Mouse (Mus musculus) macrophage (primary cell): ENCODE data around the gene Cenpn. TPM values are rescaled to one million over a fixed set of nuclear protein-coding genes. Genes with fewer than 3 reads are reported as not detected.
A peak's percentile ranks its signal among the peaks of the same experiment; 100 is the strongest.

ENCODE experiments used
- H3K27ac ChIP-seq: fragments of 350-480 bp; formaldehyde crosslinking; 2 replicates; pipeline ENCODE4 v1.9.0; 2021
- H3K36me3 ChIP-seq: fragments of 350-480 bp; formaldehyde crosslinking; 2 replicates; pipeline ENCODE4 v1.9.0; 2021; ENCODE audit errors: inconsistent target
- H3K4me3 ChIP-seq: fragments of 350-480 bp; formaldehyde crosslinking; 2 replicates; pipeline ENCODE4 v1.9.0; 2021; ENCODE audit errors: inconsistent target
- H3K79me2 ChIP-seq: fragments of 350-480 bp; formaldehyde crosslinking; 2 replicates; pipeline ENCODE4 v1.9.0; 2021; ENCODE audit errors: inconsistent target
- WGBS: methylation state at CpG from one replicate; pipeline ENCODE4 v1.1.7; 2026; ENCODE audit warnings: inconsistent platforms; ENCODE audit not compliant: missing documents; 5-methylcytosine and 5-hydroxymethylcytosine counted together
- polyA plus RNA-seq: library from polyadenylated mRNA; stranded (reverse); fragments of 250-400 nt; gene quantifications from 3 replicates; pipeline ENCODE4 v1.2.4, GENCODE M21; 2018; ENCODE audit warnings: inconsistent platforms

Gene Cenpn
- polyA plus RNA-seq, 1 experiment from 2014 or later: 4.5 TPM

DNA sequence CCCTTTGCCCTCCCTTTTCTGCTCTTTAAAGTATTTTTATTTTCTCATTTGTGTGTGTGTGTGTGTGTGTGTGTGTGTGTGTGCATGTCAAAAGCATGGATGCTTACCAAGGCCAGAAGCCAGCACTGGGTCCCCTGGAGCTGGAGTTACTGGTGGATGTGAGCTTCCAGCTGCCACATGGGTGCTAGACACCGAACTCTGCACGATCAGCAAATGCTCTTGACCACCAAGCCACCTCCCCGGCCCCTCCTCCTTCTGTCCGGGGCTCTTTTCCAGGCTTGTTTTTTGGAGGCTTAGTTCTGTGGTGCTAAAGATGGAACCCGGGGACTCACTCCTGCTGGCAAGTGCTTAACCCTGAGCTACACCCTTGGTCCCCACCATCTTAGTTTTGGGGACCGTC is 25.3 kb downstream of the Cenpn start:
- Histone ChIP-seq H3K27ac (peak overlapping the region; percentile 73), H3K79me2 (peaks cover 74% of the 10 kb centered on the region), H3K4me3 (peak overlapping the region; percentile 21; the same call in 1 of the 2 replicates), H3K36me3 (no peaks in the 10 kb centered on the region)
- 87% methylated on average over 6 of the region's 6 CpGs for WGBS

DNA sequence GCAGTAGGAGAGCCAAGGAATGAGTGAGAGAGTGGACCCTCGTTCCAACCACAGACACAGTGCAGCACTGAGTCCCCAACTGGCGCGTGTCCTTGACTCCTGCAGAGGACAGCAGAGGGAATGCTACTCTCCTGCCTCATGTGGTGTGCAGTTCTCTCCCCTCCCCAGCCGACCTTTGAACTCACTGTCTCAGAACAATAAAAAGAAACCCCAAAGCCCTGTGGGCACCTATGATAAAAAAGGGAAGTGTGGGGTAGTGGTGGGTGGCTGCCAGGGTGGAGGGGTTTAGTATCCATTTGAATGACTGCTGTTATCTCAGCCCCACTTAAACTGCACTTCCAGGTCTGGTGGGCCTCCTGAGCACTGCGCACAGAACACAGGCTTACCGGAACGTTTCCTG is 26.1 kb downstream of the Cenpn start:
- H3K79me2 ChIP-seq: peaks cover 81% of the 10 kb centered on the region
- no peak overlapping the region for H3K27ac ChIP-seq
- WGBS: 67% methylated on average over 7 of the region's 7 CpGs
- no peak overlapping the region for H3K4me3 ChIP-seq
- no peaks in the 10 kb centered on the region for H3K36me3 ChIP-seq

DNA sequence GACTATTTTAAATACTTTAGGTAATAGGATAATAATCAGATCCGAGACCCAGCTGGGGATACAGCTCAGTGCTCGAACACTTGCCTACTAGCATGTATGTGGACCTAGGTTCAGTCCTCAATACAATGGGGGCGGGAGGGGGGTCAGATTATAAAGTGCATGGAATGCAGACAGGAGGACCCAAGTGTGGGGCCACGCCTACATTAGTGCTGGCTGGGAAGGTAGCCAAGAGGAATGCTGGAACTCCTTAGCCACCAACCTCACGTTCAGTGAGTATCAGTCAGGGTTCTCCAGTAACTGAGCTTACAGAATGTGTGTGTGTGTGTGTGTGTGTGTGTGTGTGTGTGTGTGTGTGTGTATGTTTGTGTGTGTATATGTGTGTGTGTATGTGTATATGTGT is 29.8 kb downstream of the Cenpn start:
- Histone ChIP-seq H3K79me2 (peaks cover 54% of the 10 kb centered on the region), H3K27ac (no peak overlapping the region), H3K36me3 (peaks cover 35% of the 10 kb centered on the region), H3K4me3 (no peak overlapping the region)
- WGBS: 97% methylated on average over 5 of the region's 5 CpGs

DNA sequence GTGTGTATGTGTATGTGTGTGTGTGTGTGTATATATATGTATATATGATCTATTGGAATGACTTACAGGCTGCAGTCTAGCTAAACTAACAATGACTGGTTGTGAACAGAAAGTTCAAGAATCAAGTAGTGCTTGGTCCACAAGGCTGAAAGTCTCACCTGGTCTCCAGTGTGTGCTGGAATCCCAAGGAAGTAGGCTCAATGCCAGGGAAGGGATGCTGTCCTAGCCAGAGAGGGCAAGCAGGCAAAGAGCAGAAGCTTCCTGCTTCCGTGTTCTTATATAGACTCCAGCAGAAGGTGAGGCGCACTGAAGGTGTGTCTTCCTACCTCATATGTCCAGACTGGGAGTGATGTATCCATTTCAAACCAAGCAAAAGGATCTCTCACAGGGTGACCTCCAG is 30.2 kb downstream of the Cenpn start:
- 92% methylated on average over 2 of the region's 2 CpGs for WGBS
- no peak overlapping the region for H3K27ac ChIP-seq
- H3K79me2 ChIP-seq: peaks cover 50% of the 10 kb centered on the region
- H3K4me3 ChIP-seq: no peak overlapping the region
- H3K36me3 ChIP-seq: peaks cover 39% of the 10 kb centered on the region

DNA sequence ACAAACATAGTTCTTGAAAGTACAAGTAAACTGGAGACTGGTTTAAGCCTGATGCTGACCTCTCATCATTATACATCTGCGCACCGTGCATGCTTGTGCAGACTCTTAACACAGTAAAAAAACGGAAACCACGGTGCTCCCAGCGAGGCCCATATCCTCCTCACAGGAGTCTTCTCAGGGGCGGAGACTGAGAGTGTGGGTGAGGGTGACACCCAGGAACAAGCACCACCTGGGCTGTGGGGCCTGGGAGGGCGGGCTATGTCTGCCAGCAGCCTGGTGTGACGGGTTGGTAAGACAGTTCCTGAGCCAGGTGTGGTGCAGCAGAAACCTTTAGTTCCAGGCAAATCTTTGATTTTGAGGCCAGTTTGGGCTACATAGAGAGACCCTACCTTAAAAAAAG is 30.9 kb downstream of the Cenpn start:
- WGBS: 98% methylated on average over 7 of the region's 8 CpGs
- peaks cover 46% of the 10 kb centered on the region for H3K36me3 ChIP-seq
- no peak overlapping the region for H3K4me3 ChIP-seq
- H3K79me2 ChIP-seq: peaks cover 44% of the 10 kb centered on the region
- H3K27ac ChIP-seq: no peak overlapping the region

DNA sequence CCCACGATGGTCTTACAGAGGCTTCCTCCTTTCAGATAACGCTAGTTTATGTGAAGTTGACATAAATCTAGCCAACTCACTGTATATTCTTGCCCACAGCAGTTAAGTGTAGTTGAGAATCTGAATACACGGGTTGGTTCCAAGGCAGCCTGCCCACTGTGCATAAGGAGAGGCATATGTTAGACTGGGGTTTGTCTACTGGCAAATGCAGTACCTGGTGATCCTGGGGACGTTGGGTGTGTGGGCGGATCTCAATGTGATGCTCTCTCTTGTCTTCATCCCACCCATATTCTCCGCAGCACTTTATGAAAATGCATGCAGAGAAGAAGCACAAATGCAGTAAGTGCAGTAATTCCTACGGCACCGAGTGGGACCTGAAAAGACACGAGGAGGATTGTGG is 32.9 kb downstream of the Cenpn start:
- 93% methylated on average over 8 of the region's 9 CpGs for WGBS
- Histone ChIP-seq H3K79me2 (peaks cover 24% of the 10 kb centered on the region), H3K36me3 (peaks cover 57% of the 10 kb centered on the region), H3K27ac (no peak overlapping the region), H3K4me3 (no peak overlapping the region)

DNA sequence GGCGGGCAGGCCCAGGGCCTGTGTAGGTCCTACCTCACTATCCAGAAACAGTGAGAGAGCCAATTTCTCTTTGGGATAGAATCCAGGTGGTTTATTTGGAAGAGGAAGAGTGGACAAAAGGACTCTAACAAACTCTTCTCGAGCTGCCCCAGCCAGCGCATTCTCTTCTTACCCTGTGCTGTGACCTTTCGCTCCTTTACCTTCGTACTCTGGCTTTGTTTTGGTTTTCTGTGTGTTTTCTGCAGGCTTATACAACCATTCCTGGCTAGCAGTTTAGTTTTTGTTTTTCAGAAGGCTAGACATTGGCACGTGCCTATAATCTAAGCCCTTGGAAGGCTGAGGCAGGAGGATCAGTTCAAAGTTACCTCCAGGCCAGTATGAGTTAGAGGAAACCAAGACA is 48.0 kb downstream of the Cenpn start:
- Histone ChIP-seq H3K79me2 (no peaks in the 10 kb centered on the region), H3K27ac (no peak overlapping the region), H3K36me3 (no peaks in the 10 kb centered on the region), H3K4me3 (no peak overlapping the region)
- 89% methylated on average over 6 of the region's 6 CpGs for WGBS

DNA sequence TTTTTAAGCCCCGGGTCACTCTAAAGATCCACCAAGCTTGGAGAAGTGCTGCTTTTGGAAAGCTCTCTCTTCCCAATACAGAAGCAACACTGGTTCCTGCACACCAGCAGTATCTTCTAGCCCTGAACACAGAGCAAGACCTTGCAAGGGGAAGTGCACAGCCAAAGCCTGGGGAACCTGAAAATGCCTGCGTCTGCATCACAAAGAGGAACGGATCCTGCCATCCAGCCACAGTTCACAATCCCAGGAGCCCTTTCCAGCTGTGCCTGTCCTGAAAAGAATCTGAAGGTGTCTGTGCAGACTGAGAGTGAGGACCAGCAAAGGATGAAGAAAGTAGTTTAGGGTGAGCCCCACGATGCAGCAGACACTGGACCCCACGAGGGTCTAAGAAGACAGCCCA is 53.5 kb downstream of the Cenpn start:
- H3K4me3 ChIP-seq: no peak overlapping the region
- no peaks in the 10 kb centered on the region for H3K79me2 ChIP-seq
- WGBS: 13% methylated on average over 5 of the region's 5 CpGs
- H3K27ac ChIP-seq: peak overlapping the region; percentile 40
- H3K36me3 ChIP-seq: no peaks in the 10 kb centered on the region

DNA sequence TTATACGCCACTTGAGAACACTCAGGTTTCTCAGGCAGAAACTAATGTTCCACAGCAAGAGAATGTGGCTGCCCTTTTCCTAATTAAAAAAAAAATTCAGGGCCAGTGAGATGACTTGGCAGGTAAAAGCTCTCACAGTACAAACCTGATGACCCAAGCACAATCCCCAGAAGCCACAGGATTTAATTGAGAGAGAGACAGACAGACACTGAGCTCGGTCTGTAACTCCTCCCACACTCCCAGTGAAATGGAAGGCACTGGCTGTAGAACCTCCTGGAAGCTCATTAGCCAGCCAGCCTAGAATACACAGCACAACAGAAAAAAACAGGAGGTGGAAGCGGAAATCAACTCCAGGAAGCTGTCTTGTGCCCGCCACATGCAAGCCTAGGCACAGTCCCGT is 54.1 kb downstream of the Cenpn start:
- Histone ChIP-seq H3K27ac (peak overlapping the region; percentile 40), H3K36me3 (no peaks in the 10 kb centered on the region), H3K79me2 (no peaks in the 10 kb centered on the region), H3K4me3 (no peak overlapping the region)
- WGBS: 72% methylated on average over 5 of the region's 5 CpGs

DNA sequence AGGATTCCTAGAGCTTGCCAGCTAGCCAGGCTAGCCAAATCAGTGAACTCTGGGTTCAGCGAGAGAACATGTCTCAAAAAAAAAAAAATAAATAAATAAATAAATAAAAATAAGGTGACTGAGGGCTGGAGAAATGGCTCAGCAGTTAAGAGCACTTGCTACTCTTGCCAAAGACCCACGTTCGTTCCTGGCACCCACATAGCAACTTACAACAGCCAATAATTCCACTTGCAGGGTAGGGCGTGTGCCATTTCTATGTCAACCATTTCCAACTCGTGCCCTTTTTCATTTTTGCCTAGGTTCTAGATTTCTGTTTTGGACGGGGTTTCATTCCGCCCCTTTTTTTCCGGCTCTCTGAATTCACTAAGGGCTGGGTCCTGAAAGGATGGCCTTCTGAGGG is 56.5 kb downstream of the Cenpn start:
- 37% methylated on average over 8 of the region's 8 CpGs for WGBS
- peak overlapping the region; percentile 52 for H3K4me3 ChIP-seq
- peaks cover 7% of the 10 kb centered on the region; the same call in 1 of the 2 replicates for H3K36me3 ChIP-seq
- H3K27ac ChIP-seq: no peak overlapping the region
- H3K79me2 ChIP-seq: no peaks in the 10 kb centered on the region

DNA sequence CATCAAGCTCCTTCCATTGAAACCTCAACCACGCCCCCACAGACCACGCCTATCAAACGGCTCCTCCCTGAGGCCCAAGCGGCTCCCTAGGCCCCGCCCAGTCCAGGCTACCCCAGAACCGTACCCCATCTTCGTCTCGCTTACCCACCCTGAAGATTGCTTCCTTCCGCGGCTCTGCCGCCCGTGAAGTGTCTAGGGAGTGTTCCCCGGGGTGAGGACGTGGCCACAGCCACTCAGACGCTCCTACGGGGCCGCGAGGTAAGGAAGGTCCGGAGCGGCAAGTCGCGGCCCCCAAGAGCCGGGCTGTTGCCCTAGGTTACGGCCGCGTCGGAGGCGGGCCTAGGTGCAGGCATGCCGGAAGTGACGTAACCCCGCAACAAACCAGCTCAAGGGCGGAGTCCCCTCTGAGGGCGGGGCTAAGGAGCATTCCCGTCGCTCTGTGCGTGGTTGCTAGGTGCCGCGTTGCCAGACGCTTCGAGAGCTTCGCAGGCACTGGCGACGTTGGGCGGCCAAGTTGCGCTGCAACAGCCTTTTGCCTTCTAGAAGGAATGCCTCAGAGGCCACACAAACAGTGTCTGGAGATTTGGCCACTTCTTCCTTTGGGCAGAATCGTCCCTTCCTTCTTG is 57.2 kb downstream of the Cenpn start, which contains the start of gene 1700030J22Rik:
Gene 1700030J22Rik, minus strand, starts transcription at position 329 of the 626 bp plus-strand sequence.
- WGBS: under 1% methylated on average over 46 of the region's 46 CpGs
- Histone ChIP-seq H3K4me3 (peak within 1 kb of the TSS; percentile 52), H3K27ac (peak within 1 kb of the TSS; percentile 49), H3K79me2 (no peaks in the 10 kb centered on the region), H3K36me3 (peaks cover 7% of the 10 kb centered on the region; the same call in 1 of the 2 replicates)

DNA sequence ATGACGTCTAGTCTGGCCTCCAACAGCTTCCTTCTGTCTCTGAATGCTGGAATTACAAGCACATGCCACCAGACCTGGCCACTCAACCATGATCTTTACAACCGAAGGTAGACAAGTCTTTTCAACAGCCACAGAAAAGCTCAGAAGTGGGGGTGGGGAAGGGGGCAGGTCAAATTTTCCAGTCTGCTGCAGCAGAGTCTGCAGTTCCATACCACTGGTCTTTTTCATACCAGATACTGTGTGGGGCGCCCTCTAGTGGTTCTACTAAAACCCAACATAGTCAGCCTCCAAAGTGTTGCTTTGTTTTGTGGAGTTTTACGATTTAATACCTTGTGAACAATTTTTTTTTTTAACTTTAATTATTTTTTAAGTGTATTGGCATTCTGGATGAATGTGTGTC is 58.6 kb downstream of the Cenpn start:
- Histone ChIP-seq H3K27ac (no peak overlapping the region), H3K79me2 (no peaks in the 10 kb centered on the region), H3K36me3 (peaks cover 11% of the 10 kb centered on the region; the same call in 1 of the 2 replicates), H3K4me3 (no peak overlapping the region)
- WGBS: 18% methylated on average over 4 of the region's 4 CpGs

DNA sequence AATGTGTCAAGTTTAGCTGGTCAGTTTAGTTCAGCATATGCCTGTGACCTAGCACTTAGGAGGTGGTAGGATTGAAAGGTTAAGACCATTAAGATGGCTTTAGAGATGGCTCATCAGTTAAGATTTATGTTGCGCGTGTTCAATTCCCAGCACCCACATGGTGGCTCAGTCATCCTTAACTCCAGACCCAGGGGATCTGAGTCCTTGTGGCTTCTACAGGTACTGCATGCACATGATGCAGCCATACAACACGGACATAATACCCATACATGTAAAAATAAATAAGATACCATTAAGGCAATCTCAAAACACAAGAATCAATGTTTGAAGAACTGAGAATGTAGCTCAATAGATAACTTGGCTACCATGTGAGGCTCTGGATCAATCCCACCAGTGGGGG is 68.3 kb downstream of the Cenpn start:
- no peak overlapping the region for H3K4me3 ChIP-seq
- H3K36me3 ChIP-seq: peaks cover 18% of the 10 kb centered on the region; the same call in 1 of the 2 replicates
- no peak overlapping the region for H3K27ac ChIP-seq
- peaks cover 37% of the 10 kb centered on the region for H3K79me2 ChIP-seq
- WGBS: 96% methylated on average over 3 of the region's 3 CpGs
